Mouse (Mus musculus) cerebellum, adult 11-12 months (tissue): ENCODE data around the gene Tpgs1.
"Not testable (repeated sequence)": the region's sequence is repeated elsewhere in the genome, so short reads cannot be mapped to it uniquely, and the experiment has no call there.

ENCODE experiments used
- DNase-seq: peaks from one replicate; pipeline ENCODE4 v3.0.0; 2022

Tpgs1 gene

DNA sequence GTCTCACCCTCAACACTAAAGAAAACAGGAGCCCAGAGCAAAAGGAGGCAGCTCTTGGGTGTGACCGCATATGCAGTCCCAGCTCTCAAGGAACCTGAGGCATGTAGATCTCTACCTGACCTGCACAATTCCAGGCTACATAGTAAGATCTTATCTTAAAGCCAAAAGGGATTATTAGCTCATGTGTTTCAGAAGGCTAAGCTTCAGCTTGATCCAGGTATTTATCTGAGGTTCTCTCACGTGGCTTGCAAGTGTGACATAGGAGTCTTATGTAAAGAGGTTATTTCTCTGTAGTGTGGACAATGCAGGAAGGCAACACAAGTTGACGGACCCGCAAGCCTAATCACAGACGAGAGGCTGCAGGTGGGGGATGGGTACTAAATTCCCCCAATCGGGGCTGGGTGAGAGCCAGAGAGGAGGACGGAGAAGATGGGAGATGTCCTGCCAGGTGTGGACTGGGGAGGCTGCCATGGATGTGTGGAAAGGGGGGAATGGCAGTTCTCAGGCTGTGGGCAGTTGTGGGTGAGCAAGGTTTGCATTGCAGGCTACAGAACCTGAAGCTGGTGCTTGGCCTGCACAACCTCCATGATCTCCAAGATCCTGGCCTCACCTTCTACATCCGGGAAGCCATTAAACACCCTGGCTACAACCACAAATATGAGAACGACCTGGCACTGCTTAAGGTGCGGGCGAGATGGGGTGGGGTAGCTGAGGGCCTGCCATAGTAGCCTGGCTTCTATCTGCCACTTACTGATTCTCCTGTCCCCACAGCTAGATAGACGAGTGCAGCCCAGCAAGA, 24.6 kb downstream of the Tpgs1 start:
- DNase-seq: peak; percentile 62

GRCm38 (mm10) chr10:79694379-79694655, 25.1 kb downstream of the Tpgs1 start:
- DNase-seq: no peak

DNA sequence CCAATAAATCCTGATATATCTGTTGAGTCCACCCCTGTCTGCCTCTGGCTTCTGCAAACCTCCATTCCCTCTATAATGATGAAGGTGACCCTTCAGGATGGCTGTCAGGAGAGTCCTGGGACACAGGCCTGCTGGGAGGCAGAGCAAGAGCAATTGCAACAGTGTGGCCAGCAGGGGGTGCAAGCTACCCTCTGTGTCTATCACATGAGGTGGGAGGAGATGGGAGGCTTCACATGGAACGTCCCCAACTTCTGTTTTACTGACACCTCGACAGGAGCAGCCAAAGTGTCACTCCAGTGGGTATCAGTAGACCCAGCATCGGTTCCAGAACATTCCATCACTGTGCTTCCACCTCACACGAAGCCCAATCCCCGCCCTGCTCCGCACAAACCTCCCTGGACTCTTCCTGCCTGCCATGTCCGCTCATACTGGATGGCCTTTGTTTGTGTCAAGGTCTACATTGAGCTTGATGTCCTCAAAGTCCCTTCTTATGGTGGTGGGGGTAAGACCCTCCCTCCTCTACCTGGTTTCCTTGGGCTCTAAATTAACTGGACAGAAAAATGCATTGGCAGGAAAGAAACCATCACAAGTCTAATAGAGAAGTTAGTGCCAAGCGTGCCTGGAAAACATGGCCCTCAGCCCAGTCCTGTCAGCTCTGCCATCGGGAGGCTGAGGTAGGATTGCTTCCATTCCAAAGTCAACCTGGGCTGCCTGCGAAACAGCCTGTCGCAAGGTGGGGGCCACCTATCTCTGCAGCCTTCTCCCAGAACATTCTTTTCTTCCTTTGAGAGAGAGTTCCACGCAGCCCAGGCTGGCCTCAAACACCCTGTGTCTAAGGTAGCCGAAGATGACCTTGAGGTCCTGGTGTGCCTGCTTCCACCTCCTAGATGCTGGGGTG, 26.3 kb downstream of the Tpgs1 start:
- peak; percentile 84 for DNase-seq

DNA sequence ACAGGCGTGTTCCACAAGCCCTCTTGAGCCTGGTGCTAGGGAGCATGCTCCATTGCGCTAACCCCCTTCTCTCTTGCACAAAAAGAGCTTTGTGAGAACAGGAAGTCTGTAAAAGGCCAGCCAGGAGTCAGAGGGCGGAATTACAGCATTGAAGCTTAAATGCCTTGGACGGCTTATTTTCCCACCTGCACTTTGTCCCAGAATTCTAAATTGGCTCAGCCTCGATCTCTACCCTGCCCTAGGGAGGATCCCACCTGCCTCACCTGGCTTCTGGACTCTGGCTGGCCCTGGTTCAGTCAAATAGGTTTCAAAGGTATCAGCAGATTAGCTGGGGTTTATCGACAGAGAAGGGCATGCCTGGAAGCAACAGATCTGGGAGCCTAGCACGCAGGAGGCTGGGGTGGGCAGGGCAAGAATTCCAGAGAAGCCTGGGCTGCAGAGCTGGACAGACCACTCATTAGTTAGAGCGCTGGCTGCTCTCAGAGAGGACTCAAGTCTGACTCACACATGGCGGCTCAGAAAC, 27.0 kb downstream of the Tpgs1 start:
- DNase-seq: no peak

DNA sequence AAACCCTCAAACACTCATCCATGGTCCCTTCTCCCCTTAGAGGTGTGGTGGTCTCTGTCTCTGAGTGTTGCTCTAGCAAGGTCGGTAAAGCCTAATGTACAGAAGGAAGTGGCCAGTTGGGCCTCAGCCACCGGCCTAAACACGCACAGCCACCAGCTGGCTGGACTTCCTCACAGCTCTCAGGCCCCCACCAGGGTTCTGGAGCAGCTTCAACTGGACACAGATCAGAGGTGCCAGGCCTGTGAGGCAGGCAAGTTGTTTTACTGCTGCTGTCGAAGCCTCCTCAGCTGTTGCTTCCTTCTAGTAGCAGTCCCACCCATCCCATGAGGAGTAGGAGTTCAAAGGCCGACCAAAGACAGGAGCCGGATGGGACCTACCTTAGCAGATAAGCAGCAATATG, 28.7 kb downstream of the Tpgs1 start:
- peak; percentile 91 for DNase-seq

DNA sequence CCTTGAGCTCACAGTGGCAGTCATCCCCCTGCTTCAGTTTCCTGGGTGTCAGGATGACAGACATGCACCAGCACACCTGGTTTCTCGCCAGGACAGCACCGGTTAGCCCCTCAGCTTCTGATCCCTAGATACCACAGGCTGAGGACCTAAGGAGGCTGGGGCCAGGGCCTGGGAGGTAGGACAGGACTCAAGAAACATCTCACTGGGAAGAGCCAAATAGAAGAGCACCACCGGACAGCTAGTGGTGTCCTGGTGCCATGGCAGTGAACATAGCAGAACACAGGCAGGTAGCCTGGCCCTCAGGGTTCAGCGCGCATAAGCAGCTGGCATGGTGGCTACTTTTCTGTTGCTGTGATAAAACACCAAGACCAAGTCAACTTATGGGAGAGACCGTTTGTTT, 29.3 kb downstream of the Tpgs1 start:
- peak; percentile 59 for DNase-seq

DNA sequence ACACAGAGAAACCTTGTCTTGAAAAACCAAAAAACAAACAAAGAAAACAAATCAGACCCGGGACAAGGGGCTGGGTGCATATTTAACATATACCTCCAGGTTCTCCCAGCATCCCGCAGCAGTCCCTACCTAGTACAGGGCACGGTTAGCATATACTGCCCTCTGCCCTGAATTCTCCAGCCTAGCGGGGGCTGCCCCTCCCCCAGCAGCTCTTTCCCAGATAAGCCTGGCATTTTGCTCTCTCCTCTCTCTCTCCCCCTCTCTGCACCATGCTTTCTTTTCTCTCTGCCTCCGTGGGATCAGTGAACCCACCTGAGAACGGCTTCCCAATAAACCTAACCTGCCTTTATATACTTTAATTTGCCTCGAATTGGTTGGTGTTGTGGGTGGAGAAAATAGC, 31.5 kb downstream of the Tpgs1 start:
- no peak for DNase-seq

- no peak for DNase-seq
These were observed 32.4 kb downstream of the Tpgs1 start for GRCm38 (mm10) chr10:79701443-79702129.

GRCm38 (mm10) chr10:79702970-79703369, 33.8 kb downstream of the Tpgs1 start:
- not testable (repeated sequence) for DNase-seq

- DNase-seq: no peak
These were observed 34.4 kb downstream of the Tpgs1 start for GRCm38 (mm10) chr10:79703541-79703940.

GRCm38 (mm10) chr10:79704065-79704969, 35.1 kb downstream of the Tpgs1 start, which contains the start of gene Bsg:
Gene Bsg, plus strand, starts transcription at chr10:79704491.
- DNase-seq: peak; percentile 99

- peak; percentile 62 for DNase-seq
These were observed 35.8 kb downstream of the Tpgs1 start for GRCm38 (mm10) chr10:79704970-79705360.

DNA sequence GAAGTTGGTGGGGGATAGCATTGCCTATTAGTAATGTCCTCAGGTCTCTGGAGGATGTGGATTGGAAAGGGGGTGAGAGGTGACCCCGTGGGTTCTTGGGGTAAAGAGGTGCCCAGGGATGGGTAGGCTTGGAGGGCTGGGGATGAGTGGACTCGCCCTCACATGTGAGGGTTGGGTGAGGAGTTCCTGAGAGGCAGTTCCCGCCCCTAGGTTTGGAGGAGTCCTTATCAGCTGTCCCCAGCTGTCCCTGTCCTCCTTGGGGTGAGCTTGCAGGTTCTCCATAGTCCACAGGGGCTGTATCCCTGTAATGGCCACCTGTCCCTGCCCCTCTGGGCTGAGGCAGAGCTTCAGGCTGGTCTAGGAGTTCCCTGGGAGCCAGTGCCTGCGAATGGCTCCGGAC, 36.8 kb downstream of the Tpgs1 start:
- no peak for DNase-seq

DNA sequence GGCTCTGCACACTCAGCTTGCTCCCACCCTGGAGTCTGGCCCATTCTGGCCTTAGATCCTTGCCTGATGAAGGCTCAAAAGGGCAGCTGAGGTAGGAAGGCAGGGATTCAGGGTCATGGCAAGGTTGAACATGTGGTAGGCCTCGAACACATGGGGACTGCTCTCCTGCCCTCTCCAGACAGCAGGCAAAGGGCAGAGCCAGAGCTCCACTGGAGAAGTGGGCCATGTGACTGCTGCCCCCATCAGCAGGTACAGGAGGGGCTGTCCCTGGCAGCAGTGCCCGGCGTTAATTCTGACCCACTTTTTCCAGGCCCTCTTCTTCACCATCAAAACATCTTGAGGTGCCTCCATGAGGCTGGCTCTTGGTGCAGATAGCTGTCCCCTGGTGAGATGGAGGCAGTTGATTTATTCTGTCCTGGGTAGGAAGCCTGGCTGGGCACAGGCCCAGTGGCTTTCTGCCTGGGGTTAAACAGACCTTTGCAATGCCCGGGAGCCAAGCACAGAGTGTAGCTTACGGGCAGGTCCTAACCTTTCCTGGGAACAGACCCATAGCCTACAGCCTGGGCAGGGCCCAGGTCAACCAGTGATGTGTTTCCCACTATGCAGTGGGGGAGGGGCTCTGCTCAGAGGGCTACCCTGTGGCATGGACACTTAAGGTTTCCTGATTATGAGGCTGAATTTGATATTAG, 37.4 kb downstream of the Tpgs1 start:
- DNase-seq: peak; percentile 79

GRCm38 (mm10) chr10:79707162-79707561, 38.0 kb downstream of the Tpgs1 start:
- peak; percentile 90 for DNase-seq

DNA sequence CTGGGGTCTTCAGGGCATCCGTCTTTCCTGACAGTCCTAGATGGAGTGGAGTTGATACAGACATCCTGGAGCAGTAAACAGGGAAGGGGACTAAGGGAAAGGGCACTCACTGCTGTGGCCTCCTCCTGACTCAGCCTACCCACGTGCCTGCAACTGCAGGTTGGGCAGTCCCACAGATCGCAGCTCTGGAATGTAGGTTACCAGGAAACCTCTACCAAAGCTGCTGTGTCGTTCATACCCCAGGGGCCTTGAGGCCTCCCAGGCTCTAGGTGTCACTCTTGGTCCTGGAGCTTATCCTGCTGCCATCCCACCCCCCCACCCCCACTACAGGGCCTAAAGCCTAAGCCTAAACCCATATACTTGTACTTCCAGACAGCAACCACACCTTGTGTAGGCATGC, 38.6 kb downstream of the Tpgs1 start:
- peak; percentile 43 for DNase-seq

GRCm38 (mm10) chr10:79708668-79709067, 39.5 kb downstream of the Tpgs1 start:
- DNase-seq: peak; percentile 46

DNA sequence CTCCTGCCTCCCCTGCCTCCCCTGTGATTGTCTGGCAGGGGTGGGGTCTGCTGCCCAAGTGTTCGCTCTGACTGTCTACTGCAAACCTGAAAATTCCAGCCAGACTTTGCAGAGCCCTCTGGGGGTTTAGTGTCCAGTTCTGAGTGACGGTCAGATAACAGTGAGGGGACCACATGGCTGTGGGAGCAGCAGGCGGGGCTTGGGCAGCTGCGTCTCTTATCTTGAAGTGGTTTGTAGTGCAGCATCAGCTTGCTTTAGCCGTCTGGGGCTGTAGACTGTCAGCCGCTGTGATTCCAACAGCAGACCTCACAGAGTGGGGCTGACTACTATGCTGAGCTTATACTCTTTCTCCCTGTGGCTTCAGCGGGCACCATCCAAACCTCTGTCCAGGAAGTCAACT, 40.1 kb downstream of the Tpgs1 start:
- DNase-seq: no peak

- DNase-seq: no peak
These were observed 42.9 kb downstream of the Tpgs1 start for GRCm38 (mm10) chr10:79712029-79712428.

DNA sequence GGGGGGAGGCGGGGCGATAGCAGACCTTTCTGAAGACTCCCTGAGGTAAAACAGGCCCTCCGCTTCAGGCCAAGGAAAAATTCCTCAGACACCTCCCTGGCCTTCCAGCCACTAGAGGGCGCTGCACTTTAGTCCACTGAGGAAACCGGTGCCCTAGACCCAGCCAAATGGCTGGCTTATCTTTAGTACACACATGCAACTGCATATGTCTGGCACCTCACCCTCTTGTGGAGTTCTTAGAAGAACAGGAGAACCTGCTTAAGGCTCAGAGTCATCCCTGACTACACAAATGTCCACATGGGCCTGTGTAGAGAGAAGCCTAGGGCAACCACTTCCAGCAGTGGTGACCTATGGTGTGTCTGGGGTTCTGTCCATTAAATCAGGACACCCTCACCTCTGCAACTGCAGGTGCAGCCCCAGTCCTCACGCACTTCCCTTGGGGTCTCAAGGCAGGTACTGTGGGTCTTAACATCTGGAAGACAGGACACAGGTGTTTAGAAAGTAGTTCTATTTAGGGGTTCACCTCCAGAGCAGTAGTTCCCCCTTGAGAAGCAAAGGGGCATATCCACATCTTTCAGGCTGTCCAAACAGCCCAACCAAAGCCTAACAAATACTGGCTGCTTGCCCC, 43.4 kb downstream of the Tpgs1 start:
- peak; percentile 80 for DNase-seq

GRCm38 (mm10) chr10:79713163-79713562, 44.0 kb downstream of the Tpgs1 start:
- DNase-seq: no peak
